Mouse (Mus musculus) kidney, embryonic 15.5 days (tissue): ENCODE measurements at regions not wholly inside any gene's neighbourhood (a gene's known extent, or its start where the extent isn't known, plus 50 kb on each side); places are given as distances from the start of the nearest gene placed in this dataset.

Experiments
- ATAC-seq: fragments of 200-750 bp; cut with Nextera tagmentation; replicated peaks from 2 replicates; pipeline ENCODE4 v1.8.0; 2017; ENCODE audit warnings: moderate TSS enrichment; ENCODE audit not compliant: low FRiP score
- H3K27ac ChIP-seq: fragments of 300-500 bp; sonication (generic); 2 replicates; pipeline ENCODE4 v1.5.1; 2015; ENCODE audit warnings: mild to moderate bottlenecking, inconsistent platforms
- H3K27me3 ChIP-seq: fragments of 300-500 bp; sonication (generic); 2 replicates; pipeline ENCODE4 v1.6.1; 2015; ENCODE audit warnings: inconsistent platforms
- H3K36me3 ChIP-seq: fragments of 300-500 bp; sonication (generic); 2 replicates; pipeline ENCODE4 v1.6.1; 2015; ENCODE audit warnings: inconsistent platforms
- H3K4me1 ChIP-seq: fragments of 300-500 bp; sonication (generic); 2 replicates; pipeline ENCODE4 v1.6.1; 2015; ENCODE audit warnings: inconsistent platforms
- H3K4me2 ChIP-seq: fragments of 300-500 bp; sonication (generic); 2 replicates; pipeline ENCODE4 v1.6.1; 2015; ENCODE audit warnings: moderate library complexity, mild to moderate bottlenecking, inconsistent platforms
- H3K4me3 ChIP-seq: fragments of 300-500 bp; sonication (generic); replicated peaks from 2 replicates; pipeline ENCODE4 v1.5.1; 2015; ENCODE audit warnings: mild to moderate bottlenecking, inconsistent platforms
- H3K9ac ChIP-seq: fragments of 300-500 bp; sonication (generic); 2 replicates; pipeline ENCODE4 v1.6.1; 2015; ENCODE audit warnings: mild to moderate bottlenecking, inconsistent platforms
- H3K9me3 ChIP-seq: fragments of 300-500 bp; sonication (generic); replicated peaks from 2 replicates; pipeline ENCODE4 v1.6.1; 2016; ENCODE audit warnings: inconsistent platforms
- WGBS: fragments of 180-500 bp; shearing (Covaris S2); methylation state at CpG from one replicate; pipeline ENCODE4 v1.1.7; 2015; ENCODE audit warnings: mixed read lengths; 5-methylcytosine and 5-hydroxymethylcytosine counted together

GRCm38 (mm10) chr17:64994483-64994882 lies 158.6 kb upstream of the 4930583I09Rik start:
- Histone ChIP-seq H3K9me3 (no peaks in the 10 kb centered on the region), H3K36me3 (no peaks in the 10 kb centered on the region), H3K4me2 (no peak overlapping the region), H3K27me3 (no peaks in the 10 kb centered on the region), H3K4me3 (no peak overlapping the region), H3K9ac (no peak overlapping the region), H3K27ac (no peak overlapping the region), H3K4me1 (no peaks in the 10 kb centered on the region)
- no peak for ATAC-seq
- 89% methylated on average over 10 of the region's 10 CpGs for WGBS

- H3K27ac ChIP-seq: no peak overlapping the region
- H3K4me2 ChIP-seq: no peak overlapping the region
- WGBS: 85% methylated on average over 3 of the region's 3 CpGs
- H3K9me3 ChIP-seq: no peaks in the 10 kb centered on the region
- H3K36me3 ChIP-seq: no peaks in the 10 kb centered on the region
- ATAC-seq: no peak
- H3K4me1 ChIP-seq: no peaks in the 10 kb centered on the region
- no peak overlapping the region for H3K4me3 ChIP-seq
- no peaks in the 10 kb centered on the region for H3K27me3 ChIP-seq
- no peak overlapping the region for H3K9ac ChIP-seq
Observed at GRCm38 (mm10) chr17:64991262-64991661, 155.4 kb upstream of the 4930583I09Rik start.

GRCm38 (mm10) chr17:64984276-64985011 lies 148.6 kb upstream of the 4930583I09Rik start:
- H3K4me3 ChIP-seq: no peak overlapping the region
- H3K4me1 ChIP-seq: no peaks in the 10 kb centered on the region
- H3K27ac ChIP-seq: no peak overlapping the region
- no peak for ATAC-seq
- H3K9ac ChIP-seq: no peak overlapping the region
- no peaks in the 10 kb centered on the region for H3K27me3 ChIP-seq
- no peaks in the 10 kb centered on the region for H3K36me3 ChIP-seq
- no peak overlapping the region for H3K4me2 ChIP-seq
- no peaks in the 10 kb centered on the region for H3K9me3 ChIP-seq
- WGBS: 65% methylated on average over 14 of the region's 14 CpGs

DNA sequence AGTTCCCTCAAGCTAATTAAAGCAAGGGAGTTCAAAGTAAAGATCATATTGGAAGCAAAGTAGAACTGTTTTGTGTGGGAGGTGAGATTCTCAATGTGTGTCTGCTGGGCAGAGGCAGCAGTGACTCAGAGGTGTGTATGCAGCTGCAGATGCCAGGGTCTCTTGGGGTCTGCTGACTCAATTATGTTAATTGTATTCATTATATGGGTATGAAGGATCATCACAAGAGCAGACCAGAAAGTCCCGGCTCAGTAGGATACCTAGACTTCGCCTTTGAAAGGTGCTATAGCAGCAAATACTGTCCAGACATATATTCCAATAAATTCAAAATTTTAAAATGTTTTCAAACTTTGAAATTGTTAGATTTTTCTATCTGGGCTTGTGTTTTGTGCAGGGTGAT lies 147.6 kb upstream of the 4930583I09Rik start:
- Histone ChIP-seq H3K4me1 (no peaks in the 10 kb centered on the region), H3K27me3 (no peaks in the 10 kb centered on the region), H3K36me3 (no peaks in the 10 kb centered on the region), H3K4me3 (no peak overlapping the region), H3K27ac (no peak overlapping the region), H3K4me2 (no peak overlapping the region), H3K9ac (no peak overlapping the region), H3K9me3 (no peaks in the 10 kb centered on the region)
- no peak for ATAC-seq
- WGBS: 77% methylated on average over 2 of the region's 2 CpGs

- Histone ChIP-seq H3K27me3 (no peaks in the 10 kb centered on the region), H3K4me1 (no peaks in the 10 kb centered on the region), H3K36me3 (no peaks in the 10 kb centered on the region), H3K4me3 (no peak overlapping the region), H3K9ac (no peak overlapping the region), H3K4me2 (no peak overlapping the region), H3K27ac (no peak overlapping the region), H3K9me3 (no peaks in the 10 kb centered on the region)
- 80% methylated on average over 4 of the region's 4 CpGs for WGBS
- ATAC-seq: no peak
Observed at GRCm38 (mm10) chr17:64964153-64964552, 128.3 kb upstream of the 4930583I09Rik start.

- H3K4me3 ChIP-seq: no peak overlapping the region
- H3K4me1 ChIP-seq: no peaks in the 10 kb centered on the region
- no peaks in the 10 kb centered on the region for H3K36me3 ChIP-seq
- ATAC-seq: no peak
- H3K27ac ChIP-seq: no peak overlapping the region
- H3K4me2 ChIP-seq: no peak overlapping the region
- 55% methylated on average over 2 of the region's 2 CpGs for WGBS
- H3K27me3 ChIP-seq: no peaks in the 10 kb centered on the region
- no peaks in the 10 kb centered on the region for H3K9me3 ChIP-seq
- H3K9ac ChIP-seq: no peak overlapping the region
Observed at GRCm38 (mm10) chr17:64961887-64962286, 126.0 kb upstream of the 4930583I09Rik start.

- ATAC-seq: no peak
- Histone ChIP-seq H3K9ac (no peak overlapping the region), H3K36me3 (no peaks in the 10 kb centered on the region), H3K4me2 (no peak overlapping the region), H3K9me3 (no peaks in the 10 kb centered on the region), H3K27ac (no peak overlapping the region), H3K27me3 (no peaks in the 10 kb centered on the region), H3K4me1 (no peaks in the 10 kb centered on the region), H3K4me3 (no peak overlapping the region)
- 76% methylated on average over 9 of the region's 9 CpGs for WGBS
Observed at GRCm38 (mm10) chr17:64957495-64957894, 121.6 kb upstream of the 4930583I09Rik start.

DNA sequence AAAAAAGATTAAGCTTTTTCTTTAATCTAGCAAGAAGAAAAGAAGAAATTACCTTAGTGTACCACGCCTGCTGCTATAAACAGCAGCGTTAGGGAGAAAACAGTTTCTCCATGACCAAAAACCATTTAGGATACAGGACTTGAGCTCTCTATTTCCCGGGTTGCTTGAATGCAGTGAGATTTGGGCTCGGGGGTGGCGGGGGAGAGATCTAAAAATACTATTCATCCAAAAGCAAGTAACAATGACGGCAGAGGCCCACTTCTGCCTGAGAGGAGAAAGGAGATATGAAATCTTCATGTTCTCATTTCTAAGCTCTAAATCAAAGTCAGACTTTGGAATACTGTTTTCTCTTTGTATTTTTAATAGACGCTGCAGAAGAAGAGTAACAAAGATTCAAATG lies 120.6 kb upstream of the 4930583I09Rik start:
- Histone ChIP-seq H3K36me3 (no peaks in the 10 kb centered on the region), H3K4me3 (no peak overlapping the region), H3K27me3 (no peaks in the 10 kb centered on the region), H3K4me1 (no peaks in the 10 kb centered on the region), H3K9me3 (no peaks in the 10 kb centered on the region), H3K27ac (no peak overlapping the region), H3K9ac (no peak overlapping the region), H3K4me2 (no peak overlapping the region)
- WGBS: 83% methylated on average over 7 of the region's 7 CpGs
- ATAC-seq: no peak

- WGBS: 91% methylated on average over 7 of the region's 7 CpGs
- no peaks in the 10 kb centered on the region for H3K27me3 ChIP-seq
- ATAC-seq: no peak
- H3K4me2 ChIP-seq: no peak overlapping the region
- no peak overlapping the region for H3K27ac ChIP-seq
- H3K36me3 ChIP-seq: no peaks in the 10 kb centered on the region
- no peak overlapping the region for H3K9ac ChIP-seq
- no peak overlapping the region for H3K4me3 ChIP-seq
- no peaks in the 10 kb centered on the region for H3K9me3 ChIP-seq
- H3K4me1 ChIP-seq: no peaks in the 10 kb centered on the region
Observed at GRCm38 (mm10) chr17:64953275-64953674, 117.4 kb upstream of the 4930583I09Rik start.

- Histone ChIP-seq H3K36me3 (no peaks in the 10 kb centered on the region), H3K27me3 (no peaks in the 10 kb centered on the region), H3K4me2 (no peak overlapping the region), H3K4me1 (no peaks in the 10 kb centered on the region), H3K9ac (no peak overlapping the region), H3K27ac (no peak overlapping the region), H3K4me3 (no peak overlapping the region), H3K9me3 (no peaks in the 10 kb centered on the region)
- ATAC-seq: no peak
- WGBS: 80% methylated on average over 1 of the region's 1 CpGs
Observed at GRCm38 (mm10) chr17:64951625-64951940, 115.7 kb upstream of the 4930583I09Rik start.

DNA sequence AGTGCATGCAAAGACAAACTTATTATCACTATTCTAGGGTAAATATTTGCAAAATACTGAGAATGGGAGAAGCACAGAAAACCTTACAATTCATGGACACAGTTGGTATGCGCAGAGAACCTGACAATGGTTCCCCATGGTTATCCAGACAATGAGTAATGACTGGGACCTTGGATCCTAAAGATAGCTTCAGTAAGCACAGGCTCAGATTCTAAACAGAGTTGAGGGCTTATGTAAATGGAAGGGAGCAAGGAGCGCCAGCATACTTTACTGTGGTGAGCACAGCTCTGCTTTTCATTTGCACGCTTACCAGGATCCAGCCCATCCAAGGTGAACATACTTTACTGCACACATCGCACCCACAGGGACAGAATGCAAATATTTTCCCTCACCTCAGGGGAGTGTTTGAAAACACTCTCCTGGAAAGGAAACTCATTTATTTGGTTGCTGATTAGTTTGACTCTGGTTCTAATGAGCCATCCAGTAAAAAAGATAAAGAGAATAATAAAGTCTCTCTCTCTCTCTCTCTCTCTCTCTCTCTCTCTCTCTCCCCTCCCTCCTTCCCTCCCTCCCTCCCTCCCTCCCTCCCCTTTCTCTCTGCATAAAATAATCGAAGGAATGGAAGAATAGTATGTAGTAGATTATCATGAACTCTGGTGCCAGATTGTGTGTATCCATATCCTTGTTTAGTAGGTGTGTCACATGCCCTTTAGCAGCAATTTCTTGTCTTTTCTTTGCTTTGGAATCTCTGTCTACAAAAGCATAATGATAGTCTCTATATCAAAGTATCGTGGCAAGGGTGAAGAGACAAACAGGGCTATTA lies 115.1 kb upstream of the 4930583I09Rik start:
- Histone ChIP-seq H3K27ac (no peak overlapping the region), H3K9ac (no peak overlapping the region), H3K9me3 (no peaks in the 10 kb centered on the region), H3K4me2 (no peak overlapping the region), H3K27me3 (no peaks in the 10 kb centered on the region), H3K4me3 (no peak overlapping the region), H3K36me3 (no peaks in the 10 kb centered on the region), H3K4me1 (no peaks in the 10 kb centered on the region)
- 78% methylated on average over 6 of the region's 6 CpGs for WGBS
- no peak for ATAC-seq

- WGBS: 63% methylated on average over 2 of the region's 2 CpGs
- no peaks in the 10 kb centered on the region for H3K4me1 ChIP-seq
Observed at GRCm38 (mm10) chr17:64943213-64943612, 107.3 kb upstream of the 4930583I09Rik start.

More at GRCm38 (mm10) chr17:64943213-64943612, 107.3 kb upstream of the 4930583I09Rik start:
- H3K27ac ChIP-seq: no peak overlapping the region
- H3K4me2 ChIP-seq: no peak overlapping the region
- no peaks in the 10 kb centered on the region for H3K36me3 ChIP-seq
- H3K27me3 ChIP-seq: no peaks in the 10 kb centered on the region
- no peak overlapping the region for H3K9ac ChIP-seq
- H3K4me3 ChIP-seq: no peak overlapping the region
- no peak for ATAC-seq
- no peaks in the 10 kb centered on the region for H3K9me3 ChIP-seq
